Mouse (Mus musculus): ENCODE measurements around the gene Fastkd3. TPM values are rescaled to one million over a fixed set of nuclear protein-coding genes. Genes with fewer than 3 reads are reported as not detected.

Gene Fastkd3
- polyA plus RNA-seq, 1 experiment = 10.5 TPM

DNA sequence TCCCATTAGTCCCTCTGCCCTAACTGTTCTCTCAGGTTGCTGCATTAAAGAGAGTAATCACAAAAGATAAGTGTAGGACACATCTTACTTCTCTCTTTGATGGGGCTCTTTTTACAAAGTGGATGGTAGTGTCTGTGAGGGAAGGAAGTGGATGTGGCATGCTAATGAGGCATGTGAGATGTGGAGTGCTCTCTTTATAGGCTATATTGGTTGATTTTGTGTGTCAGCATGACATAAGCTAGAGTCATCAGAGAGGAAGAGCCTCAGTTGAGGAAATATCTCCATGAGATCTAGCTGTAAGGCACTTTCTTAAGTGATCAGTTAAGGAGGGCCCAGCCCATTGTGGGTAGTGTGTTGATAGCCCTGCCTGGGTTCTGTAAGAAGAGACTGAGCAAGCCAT lies 6.3 kb downstream of the Fastkd3 start:
- Histone ChIP-seq H3K4me1 (ENCODE audit: control insufficient read depth, insufficient read depth, low read length) (no peaks in the 10 kb centered on the region), H3K27me3 (replicated peaks; ENCODE audit: control insufficient read depth, insufficient read depth, low read length) (no peaks in the 10 kb centered on the region), H3K27ac (ENCODE audit: insufficient read depth, low read depth, low read length) (no peak overlapping the region), H3K4me3 (ENCODE audit: insufficient read depth, low read depth, low read length) (no peak overlapping the region), H3K36me3 (ENCODE audit: control insufficient read depth, insufficient read depth, low read length) (peaks cover 4% of the 10 kb centered on the region)
- no peak for DNase-seq
- TF ChIP-seq POLR2A (IDR thresholded peaks at IDR 0.05; ENCODE audit: low read depth, low read length) (no peak), CTCF (conservative IDR thresholded peaks at IDR 0.05; ENCODE audit: insufficient read depth, insufficient read length, low read depth, low read length) (no peak)

DNA sequence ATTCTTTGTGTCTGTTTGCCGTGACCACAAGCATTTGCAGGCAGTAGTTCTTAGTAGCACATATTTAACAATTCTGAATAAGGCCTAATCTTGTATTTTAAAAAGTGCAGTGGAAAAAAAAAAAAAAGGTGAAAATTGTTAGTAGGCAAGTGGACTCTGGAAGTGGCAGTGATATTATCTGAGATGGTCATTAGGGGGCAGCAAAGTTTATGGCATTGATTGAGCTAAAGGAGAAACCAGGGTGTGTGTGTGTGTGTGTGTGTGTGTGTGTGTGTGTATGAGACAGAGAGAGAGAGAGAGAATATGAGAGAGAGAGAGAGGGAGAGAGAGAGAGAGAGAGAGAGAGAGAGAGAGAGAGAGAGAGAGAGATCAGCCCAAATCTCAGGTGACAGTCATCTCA lies 11.8 kb downstream of the Fastkd3 start:
- peak; percentile 24 for DNase-seq
- Histone ChIP-seq H3K27ac (ENCODE audit: insufficient read depth, low read depth, low read length) (no peak overlapping the region), H3K27me3 (replicated peaks; ENCODE audit: control insufficient read depth, insufficient read depth, low read length) (no peaks in the 10 kb centered on the region), H3K4me3 (ENCODE audit: insufficient read depth, low read depth, low read length) (no peak overlapping the region), H3K36me3 (ENCODE audit: control insufficient read depth, insufficient read depth, low read length) (peaks cover 1% of the 10 kb centered on the region; the same call in 1 of the 2 replicates), H3K4me1 (ENCODE audit: control insufficient read depth, insufficient read depth, low read length) (no peaks in the 10 kb centered on the region)
- WGBS = 88% methylated on average over 1 of the region's 1 CpGs
- no peak for TF ChIP-seq POLR2A (IDR thresholded peaks at IDR 0.05; ENCODE audit: low read depth, low read length)
- TF ChIP-seq CTCF (conservative IDR thresholded peaks at IDR 0.05; ENCODE audit: insufficient read depth, insufficient read length, low read depth, low read length) = no peak

- Histone ChIP-seq H3K4me3 (ENCODE audit: insufficient read depth, low read depth, low read length) (peak within 1 kb of the TSS; percentile 23; the same call in 1 of the 2 replicates), H3K36me3 (ENCODE audit: control insufficient read depth, insufficient read depth, low read length) (no peaks in the 10 kb centered on the region; the same call in 1 of the 2 replicates), H3K4me1 (ENCODE audit: control insufficient read depth, insufficient read depth, low read length) (no peaks in the 10 kb centered on the region), H3K27ac (ENCODE audit: insufficient read depth, low read depth, low read length) (no peak within 1 kb of the TSS), H3K27me3 (replicated peaks; ENCODE audit: control insufficient read depth, insufficient read depth, low read length) (no peaks in the 10 kb centered on the region)
- no peak for DNase-seq
- TF ChIP-seq POLR2A (IDR thresholded peaks at IDR 0.05; ENCODE audit: low read depth, low read length) (no peak), CTCF (conservative IDR thresholded peaks at IDR 0.05; ENCODE audit: insufficient read depth, insufficient read length, low read depth, low read length) (no peak)
- 26% methylated on average over 10 of the region's 10 CpGs for WGBS
Measured at GRCm38 (mm10) chr13:68597199-68597598, 15.2 kb downstream of the Fastkd3 start, which contains the start of gene 1700001L19Rik. TSS of gene 1700001L19Rik (plus strand) at chr13:68597421.

DNA sequence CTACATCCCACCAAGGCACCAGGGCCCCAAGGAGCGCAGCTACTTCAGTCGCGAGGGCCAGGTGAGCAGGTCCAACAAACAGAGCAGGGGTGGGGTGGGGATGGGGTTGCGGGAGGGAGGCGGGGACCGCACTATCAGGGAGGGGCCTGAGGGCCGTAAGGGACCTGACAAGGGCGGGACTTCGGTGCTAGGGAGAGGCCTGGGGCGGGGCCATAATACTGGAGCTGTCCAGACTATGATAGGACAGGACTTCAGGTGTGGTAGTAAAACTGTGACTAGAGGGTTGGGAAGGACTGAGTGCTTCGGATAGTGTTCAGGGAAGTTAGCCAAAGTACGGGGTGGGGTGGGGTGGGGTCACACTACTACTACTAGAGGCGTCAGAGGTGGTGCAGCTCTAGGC lies 15.6 kb downstream of the Fastkd3 start:
- WGBS = 13% methylated on average over 13 of the region's 13 CpGs

DNA sequence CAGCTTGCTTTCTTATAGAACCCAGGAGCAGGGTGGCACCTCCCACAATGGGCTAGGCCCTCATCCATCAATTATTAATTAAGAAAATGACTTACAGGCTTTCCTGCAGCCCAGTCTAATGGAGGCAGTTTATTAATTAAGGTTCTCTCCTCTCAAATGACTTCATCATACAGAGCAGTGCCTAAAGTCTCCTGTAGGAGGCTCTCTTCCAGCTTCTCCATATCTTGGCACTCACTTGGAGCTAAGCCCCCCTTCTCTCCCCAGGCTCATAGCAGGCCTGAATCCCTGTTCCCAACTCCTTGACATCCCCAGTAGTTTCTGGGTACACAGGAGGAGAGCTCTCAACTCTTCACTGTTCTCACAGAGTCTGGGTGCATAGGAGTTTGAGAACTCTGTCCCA lies 16.9 kb downstream of the Fastkd3 start:
- Histone ChIP-seq H3K4me3 (ENCODE audit: insufficient read depth, low read depth, low read length) (no peak overlapping the region), H3K27ac (ENCODE audit: insufficient read depth, low read depth, low read length) (no peak overlapping the region), H3K27me3 (replicated peaks; ENCODE audit: control insufficient read depth, insufficient read depth, low read length) (no peaks in the 10 kb centered on the region), H3K36me3 (ENCODE audit: control insufficient read depth, insufficient read depth, low read length) (no peaks in the 10 kb centered on the region), H3K4me1 (ENCODE audit: control insufficient read depth, insufficient read depth, low read length) (no peaks in the 10 kb centered on the region)
- TF ChIP-seq POLR2A (IDR thresholded peaks at IDR 0.05; ENCODE audit: low read depth, low read length) (no peak), CTCF (conservative IDR thresholded peaks at IDR 0.05; ENCODE audit: insufficient read depth, insufficient read length, low read depth, low read length) (no peak)
- no peak for DNase-seq

More for the DNA sequence above, 15.6 kb downstream of the Fastkd3 start:
- no peaks in the 10 kb centered on the region for H3K27me3 ChIP-seq (replicated peaks; ENCODE audit: control insufficient read depth, insufficient read depth, low read length)
- TF ChIP-seq POLR2A (IDR thresholded peaks at IDR 0.05; ENCODE audit: low read depth, low read length) (no peak), CTCF (conservative IDR thresholded peaks at IDR 0.05; ENCODE audit: insufficient read depth, insufficient read length, low read depth, low read length) (no peak)
- DNase-seq = no peak
- no peaks in the 10 kb centered on the region for H3K4me1 ChIP-seq (ENCODE audit: control insufficient read depth, insufficient read depth, low read length)
- no peaks in the 10 kb centered on the region for H3K36me3 ChIP-seq (ENCODE audit: control insufficient read depth, insufficient read depth, low read length)
- H3K27ac ChIP-seq (ENCODE audit: insufficient read depth, low read depth, low read length) = no peak overlapping the region
- H3K4me3 ChIP-seq (ENCODE audit: insufficient read depth, low read depth, low read length) = peak overlapping the region; percentile 23; the same call in 1 of the 2 replicates

DNA sequence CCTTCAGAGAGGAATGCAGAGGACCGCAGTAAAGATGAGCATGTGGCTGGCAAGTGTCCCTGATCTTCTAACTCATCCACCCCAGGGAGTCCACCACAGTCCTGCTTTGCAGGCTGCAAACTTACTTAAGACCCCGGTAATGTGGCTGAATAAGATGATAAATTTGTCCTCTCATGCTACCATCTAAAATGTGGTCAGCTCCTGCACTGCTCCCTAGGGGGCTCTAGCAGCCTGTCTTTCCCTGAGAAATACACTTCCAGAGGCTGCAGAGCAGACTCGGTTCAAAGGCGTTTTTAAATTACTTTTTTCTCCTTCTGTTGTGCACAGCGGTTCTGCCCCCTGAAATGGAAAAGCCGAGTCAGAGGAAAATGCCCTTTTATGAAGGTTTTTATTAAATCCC lies 19.1 kb downstream of the Fastkd3 start:
- H3K27me3 ChIP-seq (replicated peaks; ENCODE audit: control insufficient read depth, insufficient read depth, low read length) = no peaks in the 10 kb centered on the region
- no peaks in the 10 kb centered on the region for H3K4me1 ChIP-seq (ENCODE audit: control insufficient read depth, insufficient read depth, low read length)
- WGBS = 14% methylated on average over 6 of the region's 6 CpGs
- H3K4me3 ChIP-seq (ENCODE audit: insufficient read depth, low read depth, low read length) = no peak overlapping the region
- H3K27ac ChIP-seq (ENCODE audit: insufficient read depth, low read depth, low read length) = no peak overlapping the region
- TF ChIP-seq POLR2A (IDR thresholded peaks at IDR 0.05; ENCODE audit: low read depth, low read length) (no peak), CTCF (conservative IDR thresholded peaks at IDR 0.05; ENCODE audit: insufficient read depth, insufficient read length, low read depth, low read length) (peak; percentile 60)
- DNase-seq = peak; percentile 20
- no peaks in the 10 kb centered on the region for H3K36me3 ChIP-seq (ENCODE audit: control insufficient read depth, insufficient read depth, low read length)

- no peak overlapping the region for H3K27ac ChIP-seq (ENCODE audit: insufficient read depth, low read depth, low read length)
- no peaks in the 10 kb centered on the region for H3K36me3 ChIP-seq (ENCODE audit: control insufficient read depth, insufficient read depth, low read length)
- H3K27me3 ChIP-seq (replicated peaks; ENCODE audit: control insufficient read depth, insufficient read depth, low read length) = no peaks in the 10 kb centered on the region
- no peak for DNase-seq
- no peak for TF ChIP-seq POLR2A (IDR thresholded peaks at IDR 0.05; ENCODE audit: low read depth, low read length)
- no peak for TF ChIP-seq CTCF (conservative IDR thresholded peaks at IDR 0.05; ENCODE audit: insufficient read depth, insufficient read length, low read depth, low read length)
- 80% methylated on average over 6 of the region's 6 CpGs for WGBS
- no peak overlapping the region for H3K4me3 ChIP-seq (ENCODE audit: insufficient read depth, low read depth, low read length)
- H3K4me1 ChIP-seq (ENCODE audit: control insufficient read depth, insufficient read depth, low read length) = no peaks in the 10 kb centered on the region
Measured at GRCm38 (mm10) chr13:68603085-68603484, 21.1 kb downstream of the Fastkd3 start.
